Mouse (Mus musculus) T-cell, adult 2 months (primary cell): ENCODE results near the gene Hk3.

Experiments
- DNase-seq: peaks from one replicate; pipeline ENCODE4 v3.0.0; 2022; ENCODE audit warnings: low spot score

The Hk3 gene

GRCm38 (mm10) chr13:55002090-55002489, 19.1 kb downstream of the Hk3 start:
- DNase-seq = no peak

GRCm38 (mm10) chr13:55000433-55000832, 20.8 kb downstream of the Hk3 start:
- DNase-seq = no peak

DNA sequence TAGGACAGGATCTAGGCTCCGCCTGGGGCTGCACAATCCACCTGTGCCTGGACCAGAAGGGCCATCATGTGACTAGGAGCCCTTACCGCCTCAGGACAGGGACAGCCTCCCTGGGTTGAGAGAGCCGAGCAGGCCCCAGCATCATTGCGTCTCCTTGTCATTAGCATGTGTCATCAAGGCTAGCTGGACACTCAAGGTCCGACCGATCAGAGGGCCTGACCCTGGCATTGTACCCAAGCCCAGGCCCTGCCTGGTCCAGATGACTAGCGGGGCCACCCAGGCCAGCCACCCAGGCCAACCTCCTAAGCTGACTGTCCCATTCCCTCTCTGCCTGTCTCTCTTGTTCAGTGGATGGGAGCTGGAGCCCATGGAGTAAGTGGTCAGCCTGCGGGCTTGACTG, 23.6 kb downstream of the Hk3 start:
- no peak for DNase-seq

DNA sequence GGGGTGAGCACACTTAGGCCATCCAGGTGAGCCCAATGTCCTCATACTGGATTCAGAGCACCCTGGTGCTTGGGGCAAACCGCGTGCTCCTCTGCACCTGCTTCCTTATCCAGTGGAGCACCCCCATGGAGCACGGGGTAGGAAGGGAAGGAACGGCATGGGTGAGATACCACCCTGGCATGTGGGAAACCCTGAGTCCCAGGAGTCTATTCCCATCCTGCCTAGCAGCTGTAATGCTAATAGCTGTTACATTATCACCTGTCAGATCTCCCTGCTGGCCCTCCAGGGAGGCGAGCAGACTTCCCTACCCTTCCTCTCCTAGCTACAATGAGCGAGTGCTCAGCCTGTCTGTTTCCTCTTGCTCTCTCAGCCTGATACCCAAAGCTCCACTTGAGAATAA, 26.0 kb downstream of the Hk3 start:
- no peak for DNase-seq

GRCm38 (mm10) chr13:54994576-54994975, 26.6 kb downstream of the Hk3 start:
- DNase-seq = no peak

- no peak for DNase-seq
Observed at GRCm38 (mm10) chr13:54992215-54992614, 29.0 kb downstream of the Hk3 start.

DNA sequence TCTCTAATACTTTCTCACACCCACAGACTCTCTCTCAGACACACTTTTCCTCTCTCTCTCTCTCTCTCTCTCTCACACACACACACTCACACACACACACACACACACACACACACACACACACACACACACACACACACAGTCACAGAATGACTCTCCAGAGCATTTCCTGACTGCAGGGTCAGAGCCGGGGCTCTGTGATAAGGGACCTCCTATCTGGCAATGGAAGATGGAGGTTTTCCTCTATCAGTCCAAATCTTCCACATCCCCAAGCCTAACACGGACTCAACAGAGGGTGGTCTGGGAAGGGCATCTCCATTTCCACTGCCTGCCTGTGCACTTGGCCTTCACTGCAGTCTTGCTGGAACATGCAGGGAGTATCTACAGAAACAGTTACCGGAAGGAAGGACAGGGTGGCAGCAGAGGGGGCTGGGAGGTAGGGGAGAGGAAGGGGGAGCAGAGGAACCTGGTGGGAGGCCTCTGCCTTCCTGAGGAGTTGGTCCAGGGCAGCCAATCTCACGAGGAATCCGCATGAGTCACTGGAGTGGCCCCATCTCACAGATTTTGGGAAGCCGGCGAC, 32.9 kb downstream of the Hk3 start:
- no peak for DNase-seq

DNA sequence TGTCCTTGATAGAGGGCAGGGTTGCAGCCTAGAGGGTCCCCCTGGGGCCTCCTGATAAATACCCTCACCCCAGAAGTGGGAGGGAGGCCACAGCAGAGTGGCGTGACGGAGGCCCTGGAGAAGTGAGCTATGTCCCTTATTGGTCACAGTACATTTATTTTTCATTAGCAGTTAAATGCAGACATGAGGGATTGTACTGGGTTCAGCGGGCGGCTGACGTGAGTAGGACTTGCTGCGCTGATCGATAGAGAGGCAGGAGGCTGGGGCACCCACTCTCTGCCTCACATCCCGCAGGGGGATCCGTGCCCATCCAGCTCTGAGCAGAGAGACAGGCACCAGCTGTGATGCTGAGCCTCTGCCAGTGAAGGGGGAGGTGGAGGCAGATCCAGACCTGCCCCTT, 33.8 kb downstream of the Hk3 start:
- DNase-seq = no peak

- DNase-seq = no peak
Observed at GRCm38 (mm10) chr13:54983614-54984013, 37.6 kb downstream of the Hk3 start.

GRCm38 (mm10) chr13:54983001-54983400, 38.2 kb downstream of the Hk3 start:
- no peak for DNase-seq

DNA sequence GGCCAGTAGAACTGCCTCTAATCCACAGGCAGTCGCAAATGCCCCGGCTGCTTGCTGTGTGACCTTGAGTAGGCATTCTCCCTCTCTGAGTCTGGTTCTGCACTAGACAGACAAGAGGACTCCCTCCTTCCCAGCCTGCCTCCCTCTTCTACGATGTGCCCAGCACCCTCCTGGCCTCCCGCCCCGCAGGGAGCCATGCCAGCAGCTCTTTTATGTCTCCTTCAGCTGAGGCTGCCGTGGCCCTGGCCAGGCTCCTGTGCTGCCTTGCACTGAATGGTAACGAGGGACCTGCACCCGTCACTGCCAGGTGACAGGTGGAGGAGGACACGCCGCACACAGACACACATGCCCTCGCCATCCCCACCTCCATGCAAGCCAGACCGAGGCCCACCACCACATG, 40.2 kb downstream of the Hk3 start:
- DNase-seq = no peak

GRCm38 (mm10) chr13:54978804-54979203, 42.4 kb downstream of the Hk3 start:
- no peak for DNase-seq

DNA sequence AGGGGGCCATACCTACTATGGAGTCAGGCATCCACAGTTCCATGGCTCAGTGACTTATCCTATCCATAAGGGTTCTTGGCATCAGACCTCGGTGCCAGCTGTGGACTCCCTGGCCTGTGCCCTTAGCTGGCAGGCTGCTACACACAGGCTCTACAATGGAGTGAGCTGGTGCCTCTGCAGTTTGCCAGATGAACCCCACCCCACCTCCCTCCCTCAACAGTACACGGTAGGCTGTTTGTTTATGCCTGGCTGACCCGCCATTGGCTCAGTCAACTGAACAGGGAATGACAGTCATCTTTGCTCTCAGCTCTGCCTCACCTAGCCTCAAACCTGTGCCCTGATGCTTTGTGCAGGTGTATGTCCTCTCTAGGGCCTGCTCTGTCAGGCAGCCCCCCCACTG, 45.6 kb downstream of the Hk3 start:
- DNase-seq = no peak

DNA sequence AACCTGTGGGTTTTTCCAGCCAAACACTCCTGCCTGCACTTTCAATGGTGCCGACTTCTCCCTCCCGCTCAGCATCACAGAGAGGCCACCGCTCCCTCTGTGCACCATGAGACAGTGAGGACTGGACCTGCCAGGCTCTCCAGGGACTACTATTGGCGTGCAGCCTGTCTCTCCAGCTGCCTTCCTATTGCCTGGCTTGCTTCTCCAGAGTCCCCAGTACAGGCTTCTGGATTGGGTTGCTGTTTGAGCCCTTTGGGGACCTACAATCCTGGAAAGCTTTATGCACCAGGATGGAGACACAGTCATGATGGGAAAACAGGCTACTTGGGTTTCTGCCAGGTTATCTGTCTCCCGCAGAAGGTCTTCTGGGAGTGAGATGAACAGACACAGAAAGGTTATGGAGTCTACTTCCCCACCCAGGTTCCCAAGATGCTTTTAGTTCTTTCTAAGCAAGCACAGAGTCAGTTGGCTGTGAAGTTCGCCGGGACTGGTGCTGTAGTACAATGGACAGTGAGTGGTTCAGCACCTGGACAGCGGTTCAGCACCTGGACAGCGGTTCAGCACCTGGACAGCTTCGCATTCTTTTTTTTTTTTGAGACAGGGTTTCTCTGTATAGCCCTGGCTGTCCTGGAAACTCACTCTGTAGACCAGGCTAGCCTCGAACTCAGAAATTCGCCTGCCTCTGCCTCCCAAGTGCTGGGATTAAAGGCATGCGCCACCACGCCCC, 50.5 kb downstream of the Hk3 start:
- DNase-seq = no peak

DNA sequence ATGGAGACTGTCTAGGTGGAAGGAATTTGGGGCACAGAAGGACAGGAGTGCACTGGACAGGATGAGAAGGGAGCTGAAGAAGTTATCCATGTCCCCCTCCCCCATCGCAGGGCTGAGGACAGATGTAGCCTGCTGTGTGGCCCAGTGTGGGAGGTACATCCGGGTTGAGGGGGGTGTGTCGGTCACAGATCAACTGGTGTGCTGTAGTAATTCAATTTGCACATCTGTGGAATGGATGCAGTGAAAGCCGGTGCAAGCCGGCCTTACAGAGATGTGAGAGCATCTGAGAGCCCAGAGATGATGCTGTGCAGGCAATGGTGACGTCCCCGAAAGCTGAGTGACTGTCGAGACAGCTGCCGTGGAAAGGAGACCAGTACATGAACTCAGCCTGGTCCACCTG, 51.7 kb downstream of the Hk3 start:
- DNase-seq = no peak

- no peak for DNase-seq
Observed at GRCm38 (mm10) chr13:54968636-54969035, 52.5 kb downstream of the Hk3 start.

GRCm38 (mm10) chr13:54967501-54967900, 53.7 kb downstream of the Hk3 start:
- no peak for DNase-seq

- no peak for DNase-seq
Observed at GRCm38 (mm10) chr13:54965256-54965655, 55.9 kb downstream of the Hk3 start.

DNA sequence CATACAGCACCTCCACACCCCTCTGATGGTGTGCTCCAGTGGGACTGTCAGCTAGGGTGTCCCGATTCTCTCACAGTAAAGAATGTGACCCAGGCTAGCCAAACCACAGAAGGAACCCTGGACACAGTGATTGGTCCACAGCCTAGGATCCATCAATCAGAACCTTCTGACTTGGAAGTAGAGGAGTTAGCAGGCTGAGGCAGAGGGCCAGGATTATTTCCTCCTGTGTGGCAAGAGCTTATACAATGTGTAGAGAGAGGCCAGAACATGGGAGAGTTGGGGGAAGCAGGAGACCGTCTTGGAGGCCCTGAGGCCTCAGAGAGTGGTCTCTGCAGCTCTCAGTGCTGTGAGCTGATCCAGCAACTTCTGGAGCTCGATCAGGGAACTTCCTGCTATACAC, 60.7 kb downstream of the Hk3 start:
- no peak for DNase-seq

- DNase-seq = no peak
Observed at GRCm38 (mm10) chr13:54959842-54960241, 61.3 kb downstream of the Hk3 start.

DNA sequence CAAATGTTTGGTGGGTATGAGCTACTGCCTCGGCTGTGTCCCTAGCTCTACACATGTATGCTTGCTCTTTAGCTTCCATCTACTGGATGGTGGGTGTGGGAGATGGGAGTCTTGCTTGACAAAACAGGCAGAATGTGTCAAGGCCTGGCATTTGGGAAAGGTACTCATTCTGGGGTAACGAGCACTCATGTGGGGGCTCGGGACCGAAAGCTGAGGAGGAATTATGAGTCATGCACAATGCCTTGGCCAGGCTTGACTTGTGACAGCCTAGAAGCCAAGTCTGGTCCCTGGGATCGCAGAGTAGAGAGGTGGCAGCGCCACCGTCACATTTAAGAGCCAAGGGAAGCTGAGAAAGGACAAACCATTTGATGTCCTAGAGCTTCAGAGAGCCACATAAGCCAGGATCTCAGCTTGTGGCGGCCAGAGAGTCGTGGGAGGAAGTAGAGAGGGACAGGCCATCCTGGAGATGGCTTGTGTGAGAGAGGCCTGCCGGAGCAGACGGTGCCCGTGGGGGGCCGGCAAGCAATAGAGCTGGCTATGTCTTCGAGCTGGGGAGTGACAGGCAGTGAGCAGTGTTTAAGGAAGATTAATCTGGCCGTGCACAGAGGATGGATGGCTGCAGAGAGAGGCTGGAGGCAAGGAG, 62.0 kb downstream of the Hk3 start:
- DNase-seq = no peak

GRCm38 (mm10) chr13:54957281-54957680, 63.9 kb downstream of the Hk3 start:
- no peak for DNase-seq
